Mouse (Mus musculus): ENCODE results near the gene Adh4. TPM values are rescaled to one million over a fixed set of nuclear protein-coding genes. Genes with fewer than 3 reads are reported as not detected.

The Adh4 gene
- polyA plus RNA-seq, 1 experiment from 2014 or later: not detected

Other genes with a start within 250 kb of the Adh4 start
- gene 4930579F01Rik, start 221.6 kb upstream of the Adh4 start, polyA plus RNA-seq (2015; fragmentation: Nextera tagmentation; extraction: Ambion mirVana): not detected in 2 replicates
- 1.2 and 1.4 TPM in 2 replicates for gene Adh7, start 197.7 kb upstream of the Adh4 start, polyA plus RNA-seq (2015; fragmentation: Nextera tagmentation; extraction: Ambion mirVana)
- 1.1 TPM in 2 replicates for gene Adh1, start 154.5 kb upstream of the Adh4 start, polyA plus RNA-seq (2015; fragmentation: Nextera tagmentation; extraction: Ambion mirVana)
- 0.13 TPM in 1 of 2 replicates, not detected in the other for gene Adh6a, start 102.2 kb upstream of the Adh4 start, polyA plus RNA-seq (2015; fragmentation: Nextera tagmentation; extraction: Ambion mirVana)
- gene Adh6b, start 73.7 kb upstream of the Adh4 start, polyA plus RNA-seq (2015; fragmentation: Nextera tagmentation; extraction: Ambion mirVana): 0.17 TPM in 1 of 2 replicates, not detected in the other
- gene Adh5, start 27.6 kb downstream of the Adh4 start, polyA plus RNA-seq (2015; fragmentation: Nextera tagmentation; extraction: Ambion mirVana): 194 and 197 TPM in 2 replicates
- gene Metap1, start 74.0 kb downstream of the Adh4 start, polyA plus RNA-seq (2015; fragmentation: Nextera tagmentation; extraction: Ambion mirVana): 47.6 and 48.5 TPM in 2 replicates
- 356 and 364 TPM in 2 replicates for gene Eif4e, start 110.7 kb downstream of the Adh4 start, polyA plus RNA-seq (2015; fragmentation: Nextera tagmentation; extraction: Ambion mirVana)